Mouse (Mus musculus): Measurements from ENCODE around the gene Cort. TPM values are rescaled to one million over a fixed set of nuclear protein-coding genes. Genes with fewer than 3 reads are reported as not detected.
A peak's percentile ranks its signal among the peaks of the same experiment; 100 is the strongest.
"Not testable (repeated sequence)": the region's sequence is repeated elsewhere in the genome, so short reads cannot be mapped to it uniquely, and the experiment has no call there.

The Cort gene
- 0.14 TPM in 1 of 2 replicates, not detected in the other for polyA plus RNA-seq (2012; rRNA removed)

DNA sequence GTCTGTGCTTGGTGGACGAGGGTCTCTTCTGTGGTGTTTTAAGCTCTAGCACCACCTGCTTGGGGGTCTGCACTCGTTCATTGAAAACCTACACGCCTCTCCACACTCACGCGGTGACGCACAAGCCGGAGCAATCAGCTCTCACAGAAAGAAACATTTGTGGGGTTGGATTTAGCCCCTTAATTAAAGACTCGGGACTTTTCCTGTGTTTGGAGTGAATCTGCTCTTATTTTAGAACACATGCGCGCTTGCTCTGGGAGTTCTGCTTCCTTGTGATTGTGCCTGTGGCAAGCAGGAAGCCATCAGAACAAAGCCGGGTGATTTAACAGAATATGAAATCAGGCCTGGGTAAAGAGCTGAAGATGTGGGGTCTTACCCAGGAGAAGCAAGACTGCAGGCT lies at the start of gene Cort:
Gene Cort (minus strand): TSS at position 101 of the 400 bp plus-strand sequence.
- 89% methylated on average over 11 of the region's 11 CpGs for WGBS

GRCm38 (mm10) chr4:149173661-149174060 lies 47.1 kb upstream of the Cort start:
- 85% methylated on average over 6 of the region's 6 CpGs for WGBS

More for the DNA sequence above, at the start of gene Cort:
- no peak for DNase-seq (ENCODE audit: low read depth, low spot score)

GRCm38 (mm10) chr4:149172666-149173065 lies 46.1 kb upstream of the Cort start:
- DNase-seq (ENCODE audit: low read depth, low spot score): no peak
- WGBS: 76% methylated on average over 2 of the region's 2 CpGs

More at GRCm38 (mm10) chr4:149173661-149174060, 47.1 kb upstream of the Cort start:
- DNase-seq (ENCODE audit: low read depth, low spot score): no peak

- no peak for DNase-seq (ENCODE audit: low read depth, low spot score)
- WGBS: 62% methylated on average over 5 of the region's 5 CpGs
These were observed 45.5 kb upstream of the Cort start for GRCm38 (mm10) chr4:149172083-149172482.

DNA sequence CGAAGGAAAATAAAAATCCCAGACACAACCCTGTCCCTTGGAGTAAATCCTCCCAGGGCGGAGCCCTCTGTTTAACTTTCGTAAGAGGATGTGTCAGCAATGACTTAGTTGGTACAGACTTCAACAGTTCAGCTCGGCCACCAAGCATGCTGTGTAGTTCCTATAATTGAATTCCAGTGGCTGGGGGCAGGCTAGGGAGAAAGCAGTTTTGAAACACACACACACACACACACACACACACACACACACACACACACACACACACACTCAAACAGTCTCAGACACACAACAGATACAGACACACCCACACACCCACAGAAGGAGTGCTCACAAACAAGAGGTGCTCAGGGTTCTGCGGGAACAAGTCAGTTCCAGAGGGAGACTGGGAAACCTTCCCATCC lies 45.0 kb upstream of the Cort start:
- whole genome bisulfite sequencing: 11% methylated on average over 5 of the region's 5 CpGs
- DNase-seq (ENCODE audit: low read depth, low spot score): peak; percentile 61

GRCm38 (mm10) chr4:149170394-149170931 lies 43.9 kb upstream of the Cort start:
- 19% methylated on average over 7 of the region's 7 CpGs for WGBS
- peak; percentile 97 for DNase-seq (ENCODE audit: low read depth, low spot score)

GRCm38 (mm10) chr4:149169926-149170325 lies 43.4 kb upstream of the Cort start:
- DNase-seq (ENCODE audit: low read depth, low spot score): not testable (repeated sequence)
- WGBS: 33% methylated on average over 7 of the region's 8 CpGs

DNA sequence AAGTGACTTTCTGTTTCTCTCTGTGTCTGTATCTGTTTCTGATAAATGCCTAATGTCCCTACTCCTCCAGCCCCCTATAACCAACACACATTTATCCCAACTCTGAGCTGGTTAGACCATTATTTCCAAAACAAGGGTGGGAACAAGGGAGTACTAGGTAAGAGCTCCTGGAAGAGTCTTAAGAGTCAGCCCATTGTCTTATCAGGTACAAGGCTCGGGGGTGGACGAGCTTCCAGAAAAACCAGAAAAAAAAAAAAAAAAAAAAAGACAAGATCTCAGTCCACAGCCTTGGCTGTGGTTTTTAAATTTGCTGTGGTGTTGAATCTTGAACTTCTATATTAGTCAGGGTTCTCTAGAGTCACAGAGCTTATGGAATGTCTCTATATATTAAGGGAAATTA lies 41.5 kb upstream of the Cort start:
- no peak for DNase-seq (ENCODE audit: low read depth, low spot score)
- WGBS: 56% methylated on average over 2 of the region's 2 CpGs

DNA sequence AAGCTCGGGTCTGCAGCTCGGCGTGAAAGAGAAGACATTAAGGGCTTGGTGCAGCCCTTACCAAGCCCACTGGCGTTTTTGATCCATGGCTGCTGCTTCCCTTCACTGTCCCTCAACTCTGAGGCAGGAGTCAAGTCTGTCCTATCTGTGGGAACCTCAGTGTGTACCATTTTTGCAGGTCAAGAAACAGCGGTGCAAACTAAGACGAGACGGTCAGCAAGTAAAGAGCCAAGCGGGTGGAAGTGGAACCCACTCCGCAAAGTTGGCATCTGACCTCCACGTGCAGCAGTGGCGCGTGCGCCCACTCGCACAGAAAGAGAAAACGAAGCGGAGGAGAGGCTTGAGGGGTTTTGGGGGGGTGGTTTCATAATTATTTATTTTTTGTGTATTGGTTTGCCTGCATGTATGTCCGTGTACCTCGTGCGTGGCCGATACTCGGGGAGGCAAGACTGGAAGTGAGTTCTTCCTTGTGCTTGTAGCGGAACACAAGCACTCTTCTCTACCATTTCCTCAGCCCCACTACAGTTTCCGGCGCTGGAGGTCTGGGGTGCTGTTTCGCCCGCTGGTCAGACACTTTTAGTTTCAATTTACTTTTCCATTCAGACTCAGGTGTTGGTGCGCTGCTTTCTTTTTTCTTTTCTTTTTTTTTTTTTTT lies 40.5 kb upstream of the Cort start:
- under 1% methylated on average over 27 of the region's 27 CpGs for WGBS
- no peak for DNase-seq (ENCODE audit: low read depth, low spot score)

GRCm38 (mm10) chr4:149166215-149166946 lies 39.8 kb upstream of the Cort start, which contains the start of gene Pgd:
Gene Pgd, minus strand, starts transcription at chr4:149166771.
- under 1% methylated on average over 59 of the region's 59 CpGs for WGBS
- peak; percentile 90 for DNase-seq (ENCODE audit: low read depth, low spot score)

DNA sequence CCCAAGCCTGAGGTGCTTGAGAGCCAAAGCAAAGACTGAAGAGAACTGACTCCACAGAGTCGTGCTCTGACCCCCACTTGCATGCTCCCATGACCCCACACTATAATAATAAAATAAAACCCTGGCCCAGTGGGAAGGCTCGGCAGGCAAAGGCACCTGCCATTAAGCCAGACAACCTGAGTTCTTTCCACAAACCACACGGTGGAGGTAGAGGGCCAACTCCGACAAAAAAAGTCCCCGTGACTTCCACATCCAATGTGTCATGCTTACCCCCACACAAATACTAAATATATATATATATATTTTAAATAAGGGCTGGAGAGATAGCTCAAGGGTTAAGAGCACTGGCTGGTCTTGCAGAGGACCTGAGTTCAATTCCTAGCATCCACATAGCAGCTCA lies 37.6 kb upstream of the Cort start:
- no peak for DNase-seq (ENCODE audit: low read depth, low spot score)
- 21% methylated on average over 5 of the region's 5 CpGs for WGBS

DNA sequence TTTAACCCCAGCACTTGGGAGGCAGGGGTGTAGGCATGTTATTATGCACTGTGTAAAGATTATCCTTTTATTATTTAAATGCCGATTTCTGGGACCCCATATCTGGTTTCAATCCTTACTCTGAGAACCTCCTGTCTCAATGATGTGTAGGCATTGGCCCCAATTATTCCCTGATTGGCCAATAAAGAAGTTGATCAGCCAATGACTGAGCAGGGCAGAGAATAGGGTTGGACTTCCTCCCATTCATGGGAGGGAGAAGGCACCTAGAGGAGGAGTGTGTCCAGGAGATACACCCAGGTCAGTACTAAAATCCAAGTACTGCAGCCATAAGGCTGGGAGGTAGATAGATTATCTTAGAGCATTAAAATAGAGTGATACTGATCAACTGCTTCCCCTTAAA lies 36.6 kb upstream of the Cort start:
- no peak for DNase-seq (ENCODE audit: low read depth, low spot score)
- 49% methylated on average over 1 of the region's 1 CpGs for WGBS

DNA sequence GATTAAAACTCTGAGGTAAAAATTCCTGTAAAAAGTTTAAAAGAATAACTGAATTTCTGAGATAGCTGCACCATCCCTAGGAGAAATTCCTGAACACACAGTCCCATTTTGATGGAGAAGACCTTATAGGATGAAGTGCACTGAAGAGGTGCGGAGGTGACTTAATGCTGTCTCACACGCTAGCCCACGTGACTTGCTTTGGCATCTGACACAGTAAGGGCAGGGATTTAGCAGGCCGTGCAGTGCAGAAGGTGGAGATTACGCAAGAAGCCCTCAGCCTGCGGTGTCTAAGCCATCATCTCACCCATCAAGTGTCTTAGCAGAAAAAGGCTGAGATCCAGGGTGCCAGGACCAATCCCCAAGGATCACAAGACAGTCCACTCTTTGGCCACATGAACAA lies 34.6 kb upstream of the Cort start:
- DNase-seq (ENCODE audit: low read depth, low spot score): no peak
- 85% methylated on average over 6 of the region's 6 CpGs for WGBS

GRCm38 (mm10) chr4:149159891-149160290 lies 33.3 kb upstream of the Cort start:
- 82% methylated on average over 13 of the region's 13 CpGs for WGBS
- DNase-seq (ENCODE audit: low read depth, low spot score): no peak

DNA sequence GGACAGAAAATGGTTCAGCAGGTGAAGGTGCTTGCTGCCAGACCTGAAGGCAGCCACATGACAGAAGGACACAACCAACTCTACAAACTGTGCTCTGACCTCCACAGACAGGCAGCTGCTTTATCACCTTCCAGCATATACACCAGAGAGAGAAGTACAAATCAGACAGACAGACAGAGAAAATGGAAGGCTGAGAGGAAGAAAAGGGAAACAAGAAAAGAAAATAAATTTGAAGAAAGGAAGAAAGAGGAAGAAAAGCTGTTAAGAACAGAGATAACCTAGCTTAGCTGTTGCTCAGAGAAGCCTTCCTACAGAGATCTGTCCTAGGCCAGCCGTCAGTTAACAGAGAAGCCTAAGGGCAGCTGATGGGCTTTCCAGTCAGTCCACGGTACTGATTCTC lies 32.6 kb upstream of the Cort start:
- 90% methylated on average over 2 of the region's 2 CpGs for WGBS

GRCm38 (mm10) chr4:149157415-149157973 lies 30.9 kb upstream of the Cort start:
- WGBS: 52% methylated on average over 8 of the region's 8 CpGs
- DNase-seq (ENCODE audit: low read depth, low spot score): no peak

More for the DNA sequence above, 32.6 kb upstream of the Cort start:
- no peak for DNase-seq (ENCODE audit: low read depth, low spot score)

DNA sequence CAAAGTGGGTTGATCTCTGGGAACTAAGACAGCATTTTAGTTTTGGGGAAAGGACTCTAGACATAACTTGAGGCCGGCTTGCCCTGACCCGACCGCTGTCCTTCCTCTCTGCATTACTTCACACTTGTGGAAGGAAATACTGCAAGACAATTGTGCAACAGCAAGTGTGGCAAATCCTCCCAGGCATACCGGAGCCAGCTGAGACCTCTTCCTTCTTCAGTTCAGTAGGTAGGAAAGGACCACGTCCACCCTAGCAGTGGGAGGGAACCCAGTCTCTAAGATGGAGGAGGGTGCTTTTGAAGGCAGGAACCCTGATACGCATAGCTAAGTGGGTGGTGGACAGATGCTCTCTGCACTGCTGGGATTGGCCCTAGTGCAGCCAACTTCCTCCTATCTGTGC lies 29.1 kb upstream of the Cort start:
- no peak for DNase-seq (ENCODE audit: low read depth, low spot score)
- whole genome bisulfite sequencing: 93% methylated on average over 6 of the region's 6 CpGs

GRCm38 (mm10) chr4:149154859-149155258 lies 28.3 kb upstream of the Cort start:
- 99% methylated on average over 7 of the region's 7 CpGs for WGBS

GRCm38 (mm10) chr4:149150721-149151120 lies 24.2 kb upstream of the Cort start:
- DNase-seq (ENCODE audit: low read depth, low spot score): no peak
- 93% methylated on average over 11 of the region's 11 CpGs for WGBS

More at GRCm38 (mm10) chr4:149154859-149155258, 28.3 kb upstream of the Cort start:
- no peak for DNase-seq (ENCODE audit: low read depth, low spot score)

DNA sequence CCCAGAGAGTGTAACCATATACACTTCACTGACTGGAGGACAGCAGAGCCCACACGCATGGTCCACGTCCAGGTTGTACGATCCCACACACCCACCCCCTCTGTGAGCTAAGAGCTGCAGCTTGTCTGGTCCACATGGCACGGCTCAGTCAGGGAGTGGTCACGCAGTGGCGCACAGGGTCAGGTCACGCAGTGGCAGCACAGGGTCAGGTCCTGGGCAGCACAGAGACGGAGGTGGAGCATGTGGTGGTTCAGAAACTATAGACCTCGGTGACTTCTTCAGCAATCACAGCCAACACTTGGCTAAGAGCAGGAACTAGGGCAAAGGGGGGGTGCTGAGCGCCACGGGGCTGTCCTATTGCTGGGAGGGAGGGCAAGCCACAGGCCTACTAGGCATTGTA lies 23.7 kb upstream of the Cort start:
- no peak for DNase-seq (ENCODE audit: low read depth, low spot score)
- WGBS: 82% methylated on average over 11 of the region's 11 CpGs

Measured in large intestine, adult 2 months (tissue).